Mouse (Mus musculus) heart, embryonic 10.5 days (tissue): ENCODE results near the gene Inpp5a. TPM values are rescaled to one million over a fixed set of nuclear protein-coding genes. Genes with fewer than 3 reads are reported as not detected.
A peak's percentile ranks its signal among the peaks of the same experiment; 100 is the strongest.

Source experiments
- DNase-seq: peaks from one replicate; pipeline ENCODE4 v3.0.0-alpha.2; 2017; ENCODE audit warnings: low spot score
- H3K27ac ChIP-seq: fragments of 300-500 bp; sonication (generic); 2 replicates; pipeline ENCODE4 v1.5.1; 2016; ENCODE audit warnings: mild to moderate bottlenecking
- H3K27me3 ChIP-seq: fragments of 300-500 bp; sonication (generic); 2 replicates; pipeline ENCODE4 v1.6.1; 2016; ENCODE audit warnings: mild to moderate bottlenecking; ENCODE audit not compliant: poor library complexity, insufficient read depth, severe bottlenecking
- H3K36me3 ChIP-seq: fragments of 300-500 bp; sonication (generic); 2 replicates; pipeline ENCODE4 v1.6.1; 2016; ENCODE audit warnings: mild to moderate bottlenecking, moderate library complexity
- H3K4me1 ChIP-seq: fragments of 300-500 bp; sonication (generic); 2 replicates; pipeline ENCODE4 v1.6.1; 2016; ENCODE audit warnings: mild to moderate bottlenecking
- H3K4me3 ChIP-seq: fragments of 300-500 bp; sonication (generic); 2 replicates; pipeline ENCODE4 v1.5.1; 2016; ENCODE audit warnings: mild to moderate bottlenecking, moderate library complexity
- H3K9me3 ChIP-seq: fragments of 300-500 bp; sonication (generic); 2 replicates; pipeline ENCODE4 v1.6.1; 2016; ENCODE audit warnings: mild to moderate bottlenecking, moderate library complexity
- WGBS: fragments of 180-500 bp; shearing (Covaris S2); methylation state at CpG from one replicate; pipeline ENCODE4 v1.1.7; 2016; 5-methylcytosine and 5-hydroxymethylcytosine counted together
- polyA plus RNA-seq: library from polyadenylated mRNA; unstranded; fragments of >200 nt; fragmentation: Nextera tagmentation; extraction: Ambion mirVana; gene quantifications from 2 replicates; pipeline ENCODE4 v1.2.1, GENCODE M21; 2016

Inpp5a gene
- polyA plus RNA-seq, 1 experiment from 2014 or later = 46.9 TPM

- Histone ChIP-seq H3K4me1 (peaks cover 82% of the 10 kb centered on the region), H3K27me3 (no peaks in the 10 kb centered on the region), H3K4me3 (no peak overlapping the region), H3K27ac (no peak overlapping the region), H3K36me3 (no peaks in the 10 kb centered on the region), H3K9me3 (no peaks in the 10 kb centered on the region)
- peak; percentile 71 for DNase-seq
- WGBS = 81% methylated on average over 6 of the region's 6 CpGs
These were observed 51.3 kb downstream of the Inpp5a start for GRCm38 (mm10) chr7:139439922-139440895.

- H3K27ac ChIP-seq = peak overlapping the region; percentile 68
These were observed 52.1 kb downstream of the Inpp5a start for GRCm38 (mm10) chr7:139441022-139441421.

GRCm38 (mm10) chr7:139441761-139442211, 52.9 kb downstream of the Inpp5a start:
- no peaks in the 10 kb centered on the region for H3K9me3 ChIP-seq
- H3K4me1 ChIP-seq = peaks cover 77% of the 10 kb centered on the region
- DNase-seq = no peak
- H3K27me3 ChIP-seq = no peaks in the 10 kb centered on the region
- WGBS = 61% methylated on average over 10 of the region's 10 CpGs
- no peak overlapping the region for H3K4me3 ChIP-seq
- peak overlapping the region; percentile 30; the same call in 1 of the 2 replicates for H3K27ac ChIP-seq
- no peaks in the 10 kb centered on the region for H3K36me3 ChIP-seq

More at GRCm38 (mm10) chr7:139441022-139441421, 52.1 kb downstream of the Inpp5a start:
- H3K4me1 ChIP-seq = peaks cover 84% of the 10 kb centered on the region
- no peak for DNase-seq
- H3K4me3 ChIP-seq = no peak overlapping the region
- WGBS = 29% methylated on average over 5 of the region's 5 CpGs
- H3K9me3 ChIP-seq = no peaks in the 10 kb centered on the region
- H3K27me3 ChIP-seq = no peaks in the 10 kb centered on the region
- no peaks in the 10 kb centered on the region for H3K36me3 ChIP-seq

- Histone ChIP-seq H3K27me3 (no peaks in the 10 kb centered on the region), H3K27ac (no peak overlapping the region), H3K9me3 (no peaks in the 10 kb centered on the region), H3K4me1 (peaks cover 62% of the 10 kb centered on the region), H3K36me3 (peaks cover 7% of the 10 kb centered on the region; the same call in 1 of the 2 replicates), H3K4me3 (no peak overlapping the region)
- DNase-seq = peak; percentile 61
- WGBS = 63% methylated on average over 8 of the region's 8 CpGs
These were observed 56.7 kb downstream of the Inpp5a start for GRCm38 (mm10) chr7:139445621-139446020.

- peaks cover 63% of the 10 kb centered on the region for H3K4me1 ChIP-seq
- no peaks in the 10 kb centered on the region for H3K27me3 ChIP-seq
- H3K36me3 ChIP-seq = peaks cover 7% of the 10 kb centered on the region; the same call in 1 of the 2 replicates
- H3K27ac ChIP-seq = no peak overlapping the region
- no peaks in the 10 kb centered on the region for H3K9me3 ChIP-seq
- peak; percentile 60 for DNase-seq
- WGBS = 72% methylated on average over 3 of the region's 3 CpGs
- H3K4me3 ChIP-seq = no peak overlapping the region
These were observed 58.5 kb downstream of the Inpp5a start for GRCm38 (mm10) chr7:139447381-139447780.

GRCm38 (mm10) chr7:139450186-139450998, 61.5 kb downstream of the Inpp5a start:
- H3K27me3 ChIP-seq = no peaks in the 10 kb centered on the region
- peak; percentile 70 for DNase-seq
- peaks cover 7% of the 10 kb centered on the region; the same call in 1 of the 2 replicates for H3K36me3 ChIP-seq
- H3K4me3 ChIP-seq = no peak overlapping the region
- H3K9me3 ChIP-seq = no peaks in the 10 kb centered on the region
- peak overlapping the region; percentile 78; the same call in 1 of the 2 replicates for H3K27ac ChIP-seq
- 73% methylated on average over 16 of the region's 16 CpGs for WGBS
- H3K4me1 ChIP-seq = peaks cover 65% of the 10 kb centered on the region

- Histone ChIP-seq H3K9me3 (no peaks in the 10 kb centered on the region), H3K36me3 (peaks cover 7% of the 10 kb centered on the region; the same call in 1 of the 2 replicates), H3K4me1 (peaks cover 63% of the 10 kb centered on the region), H3K4me3 (peak overlapping the region; percentile 15; the same call in 1 of the 2 replicates), H3K27ac (peak overlapping the region; percentile 78), H3K27me3 (no peaks in the 10 kb centered on the region)
- no peak for DNase-seq
- WGBS = 38% methylated on average over 5 of the region's 5 CpGs
These were observed 62.8 kb downstream of the Inpp5a start for GRCm38 (mm10) chr7:139451711-139452110.

GRCm38 (mm10) chr7:139452199-139452598, 63.3 kb downstream of the Inpp5a start:
- H3K4me1 ChIP-seq = peaks cover 64% of the 10 kb centered on the region
- H3K36me3 ChIP-seq = peaks cover 4% of the 10 kb centered on the region; the same call in 1 of the 2 replicates
- no peaks in the 10 kb centered on the region for H3K9me3 ChIP-seq
- 27% methylated on average over 2 of the region's 2 CpGs for WGBS
- H3K27me3 ChIP-seq = no peaks in the 10 kb centered on the region
- DNase-seq = peak; percentile 91
- peak overlapping the region; percentile 78 for H3K27ac ChIP-seq
- peak overlapping the region; percentile 15; the same call in 1 of the 2 replicates for H3K4me3 ChIP-seq

GRCm38 (mm10) chr7:139453198-139453597, 64.3 kb downstream of the Inpp5a start:
- H3K4me3 ChIP-seq = no peak overlapping the region
- 68% methylated on average over 1 of the region's 1 CpGs for WGBS
- H3K27me3 ChIP-seq = no peaks in the 10 kb centered on the region
- H3K9me3 ChIP-seq = no peaks in the 10 kb centered on the region
- peaks cover 64% of the 10 kb centered on the region for H3K4me1 ChIP-seq
- no peaks in the 10 kb centered on the region for H3K36me3 ChIP-seq
- H3K27ac ChIP-seq = 0 out of 2 replicates have a peak overlapping the region, but pooled peaks have one; percentile 78
- DNase-seq = no peak

GRCm38 (mm10) chr7:139454285-139454684, 65.4 kb downstream of the Inpp5a start:
- H3K36me3 ChIP-seq = 0 out of 2 replicates have a peak, but pooled peaks cover 2% of the 10 kb centered on the region
- H3K4me1 ChIP-seq = peaks cover 63% of the 10 kb centered on the region
- H3K27ac ChIP-seq = no peak overlapping the region
- H3K4me3 ChIP-seq = no peak overlapping the region
- no peaks in the 10 kb centered on the region for H3K9me3 ChIP-seq
- 71% methylated on average over 3 of the region's 3 CpGs for WGBS
- no peak for DNase-seq
- H3K27me3 ChIP-seq = no peaks in the 10 kb centered on the region

GRCm38 (mm10) chr7:139456759-139457158, 67.8 kb downstream of the Inpp5a start:
- Histone ChIP-seq H3K4me1 (peaks cover 47% of the 10 kb centered on the region), H3K4me3 (no peak overlapping the region), H3K27me3 (no peaks in the 10 kb centered on the region), H3K36me3 (0 out of 2 replicates have a peak, but pooled peaks cover 2% of the 10 kb centered on the region), H3K27ac (no peak overlapping the region), H3K9me3 (no peaks in the 10 kb centered on the region)
- 79% methylated on average over 6 of the region's 6 CpGs for WGBS
- DNase-seq = no peak

- no peaks in the 10 kb centered on the region for H3K9me3 ChIP-seq
- 88% methylated on average over 12 of the region's 12 CpGs for WGBS
- no peak overlapping the region for H3K4me3 ChIP-seq
- no peak for DNase-seq
- H3K27me3 ChIP-seq = no peaks in the 10 kb centered on the region
- 0 out of 2 replicates have a peak, but pooled peaks cover 2% of the 10 kb centered on the region for H3K36me3 ChIP-seq
- peaks cover 51% of the 10 kb centered on the region for H3K4me1 ChIP-seq
- no peak overlapping the region for H3K27ac ChIP-seq
These were observed 72.4 kb downstream of the Inpp5a start for GRCm38 (mm10) chr7:139461344-139461743.
